16 mouse cellular contexts compared by ENCODE assay signal in the genomic region with DNA sequence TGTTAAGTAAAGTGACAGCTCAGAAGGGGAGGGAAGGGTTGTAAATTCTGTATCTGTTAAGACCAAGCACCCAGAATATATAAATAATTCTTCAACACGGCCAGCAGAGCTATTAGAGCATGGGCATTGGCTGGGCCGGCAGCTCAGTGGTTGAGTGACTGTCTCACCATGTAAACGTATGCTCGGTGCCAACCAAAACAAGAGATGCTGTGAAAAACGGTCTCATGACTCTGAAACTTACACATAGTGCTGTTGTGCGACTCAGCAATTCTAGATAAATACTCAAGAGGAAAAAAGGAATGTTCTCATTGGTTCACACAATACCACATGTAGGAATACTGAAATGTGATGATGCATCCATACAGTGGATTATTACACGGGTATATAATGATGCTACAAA.
"Had no signal": no experiment of that assay in that cellular context is flagged by ENCODE, and none has a peak within 500 bp of the region (broad histone marks: within the 10 kb centered on the region; RNA-seq: fewer than 3 reads in every experiment).

No protein-coding gene starts in this region.

- H3K9me3 ChIP-seq: neural tube, embryonic 13.5 days; neural tube, embryonic 15.5 days; stomach, embryonic 15.5 days had no signal

- H3K9ac ChIP-seq: neural tube, embryonic 13.5 days; neural tube, embryonic 15.5 days; stomach, embryonic 15.5 days had no signal

- H3K4me3 ChIP-seq: neural tube, embryonic 13.5 days; neural tube, embryonic 15.5 days; stomach, embryonic 15.5 days had no signal

- DNase-seq: retina, postnatal 1 day; right cerebral cortex, adult 18-20 months; right cerebral cortex, postnatal 14 days; right cerebral cortex, postnatal 25 days; right cerebral cortex, postnatal 4 days; spleen, adult 18-20 months; thymus, adult 18-20 months; thymus, adult 2 months; thymus, postnatal 14 days; thymus, postnatal 25 days; thymus, postnatal 36 days; thymus, postnatal 4 days had no signal

- H3K4me2 ChIP-seq: neural tube, embryonic 13.5 days; neural tube, embryonic 15.5 days; stomach, embryonic 15.5 days had no signal

- H3K4me1 ChIP-seq: neural tube, embryonic 13.5 days; neural tube, embryonic 15.5 days; stomach, embryonic 15.5 days had no signal

- H3K27me3 ChIP-seq: neural tube, embryonic 13.5 days; neural tube, embryonic 15.5 days; stomach, embryonic 15.5 days had no signal

- H3K36me3 ChIP-seq: neural tube, embryonic 13.5 days; neural tube, embryonic 15.5 days; stomach, embryonic 15.5 days had no signal

- H3K27ac ChIP-seq: neural tube, embryonic 13.5 days; neural tube, embryonic 15.5 days; stomach, embryonic 15.5 days; stomach, postnatal 0 days had no signal
